Mouse (Mus musculus) midbrain, postnatal 0 days (tissue): ENCODE measurements around the gene Dicer1. TPM values are rescaled to one million over a fixed set of nuclear protein-coding genes. Genes with fewer than 3 reads are reported as not detected.
"Not testable (repeated sequence)": the region's sequence is repeated elsewhere in the genome, so short reads cannot be mapped to it uniquely, and the experiment has no call there.

Experiments used
- ATAC-seq: fragments of 200-750 bp; cut with Nextera tagmentation; 2 replicates; pipeline ENCODE4 v1.8.0; 2017; ENCODE audit warnings: moderate number of reproducible peaks, mild to moderate bottlenecking, moderate TSS enrichment, moderate library complexity; ENCODE audit not compliant: low FRiP score
- DNase-seq: peaks from one replicate; pipeline ENCODE4 v3.0.0-alpha.2; 2015; ENCODE audit warnings: low spot score
- H3K27ac ChIP-seq: fragments of 300-500 bp; sonication (generic); 2 replicates; pipeline ENCODE4 v1.5.1; 2014; ENCODE audit warnings: low read depth, mild to moderate bottlenecking, low read length, mixed read lengths
- H3K27me3 ChIP-seq: fragments of 300-500 bp; sonication (generic); 2 replicates; pipeline ENCODE4 v1.6.1; 2014; ENCODE audit warnings: low read length, control low read depth, mixed read lengths; ENCODE audit not compliant: insufficient read depth
- H3K36me3 ChIP-seq: fragments of 300-500 bp; sonication (generic); 2 replicates; pipeline ENCODE4 v1.6.1; 2014; ENCODE audit warnings: low read length, control low read depth, mixed read lengths; ENCODE audit not compliant: insufficient read depth
- H3K4me1 ChIP-seq: fragments of 300-500 bp; sonication (generic); 2 replicates; pipeline ENCODE4 v1.6.1; 2014; ENCODE audit warnings: mild to moderate bottlenecking, control low read depth, antibody characterized with exemption, low read length, mixed read lengths; ENCODE audit not compliant: insufficient read depth
- H3K4me2 ChIP-seq: fragments of 300-500 bp; sonication (generic); 2 replicates; pipeline ENCODE4 v1.6.1; 2014; ENCODE audit warnings: low read depth, mild to moderate bottlenecking, low read length, mixed read lengths; ENCODE audit not compliant: poor library complexity, severe bottlenecking
- H3K4me3 ChIP-seq: fragments of 300-500 bp; sonication (generic); 2 replicates; pipeline ENCODE4 v1.5.1; 2014; ENCODE audit warnings: low read depth, mild to moderate bottlenecking, low read length, moderate library complexity
- H3K9ac ChIP-seq: fragments of 300-500 bp; sonication (generic); replicated peaks from 2 replicates; pipeline ENCODE4 v1.6.1; 2014; ENCODE audit warnings: mild to moderate bottlenecking, low read length, moderate library complexity, mixed read lengths; ENCODE audit not compliant: poor library complexity, severe bottlenecking
- H3K9me3 ChIP-seq: fragments of 300-500 bp; sonication (generic); 2 replicates; pipeline ENCODE4 v1.6.1; 2016; ENCODE audit warnings: low read length, control low read depth
- CTCF ChIP-seq: IDR thresholded peaks from 2 replicates; pipeline ENCODE4 v1.5.1; 2016; ENCODE audit warnings: antibody characterized with exemption, mild to moderate bottlenecking
- WGBS: fragments of 180-500 bp; shearing (Covaris S2); extraction: QIAGEN DNeasy Blood & Tissue Kit; methylation state at CpG from one replicate; pipeline ENCODE4 v1.1.7; 2014; 5-methylcytosine and 5-hydroxymethylcytosine counted together
- polyA plus RNA-seq: library from polyadenylated mRNA; unstranded; fragments of >200 nt; fragmentation: Nextera tagmentation; extraction: Ambion mirVana; gene quantifications from 2 replicates; pipeline ENCODE4 v1.2.1, GENCODE M21; 2015
- total RNA-seq: library from RNA; depleted of rRNA; stranded (reverse); fragments of >200 nt; gene quantifications from 2 replicates; pipeline ENCODE4 v1.2.3, GENCODE M21; 2014

Dicer1 gene
- total and polyA plus RNA-seq, 2 experiments from 2014 or later: 28.4 to 38.9 TPM

- no peak for DNase-seq
- no peaks in the 10 kb centered on the region for H3K27me3 ChIP-seq
- ATAC-seq: no peak
- 0 out of 2 replicates have a peak, but pooled peaks cover 3% of the 10 kb centered on the region for H3K4me1 ChIP-seq
- H3K36me3 ChIP-seq: no peaks in the 10 kb centered on the region
- no peak for TF ChIP-seq CTCF
- H3K9me3 ChIP-seq: no peaks in the 10 kb centered on the region
- WGBS: 31% methylated on average over 3 of the region's 3 CpGs
- no peak overlapping the region for H3K27ac ChIP-seq
- no peak overlapping the region for H3K4me2 ChIP-seq
- H3K4me3 ChIP-seq: no peak overlapping the region
- H3K9ac ChIP-seq: no peak overlapping the region
These were observed 12.8 kb downstream of the Dicer1 start for GRCm38 (mm10) chr12:104738931-104739330.

- no peaks in the 10 kb centered on the region for H3K27me3 ChIP-seq
- 0 out of 2 replicates have a peak, but pooled peaks cover 3% of the 10 kb centered on the region for H3K4me1 ChIP-seq
- H3K9ac ChIP-seq: no peak overlapping the region
- TF ChIP-seq CTCF: no peak
- H3K4me3 ChIP-seq: no peak overlapping the region
- 69% methylated on average over 9 of the region's 9 CpGs for WGBS
- H3K27ac ChIP-seq: no peak overlapping the region
- H3K36me3 ChIP-seq: no peaks in the 10 kb centered on the region
- no peak overlapping the region for H3K4me2 ChIP-seq
- ATAC-seq (no peak), DNase-seq (no peak)
- H3K9me3 ChIP-seq: no peaks in the 10 kb centered on the region
These were observed 13.3 kb downstream of the Dicer1 start for GRCm38 (mm10) chr12:104738446-104738845.

- H3K9me3 ChIP-seq: no peaks in the 10 kb centered on the region
- TF ChIP-seq CTCF: no peak
- H3K27ac ChIP-seq: no peak overlapping the region
- no peak overlapping the region for H3K4me3 ChIP-seq
- no peaks in the 10 kb centered on the region for H3K27me3 ChIP-seq
- DNase-seq (peak; percentile 32), ATAC-seq (no peak)
- H3K4me2 ChIP-seq: no peak overlapping the region
- 44% methylated on average over 10 of the region's 10 CpGs for WGBS
- no peak overlapping the region for H3K9ac ChIP-seq
- peaks cover 3% of the 10 kb centered on the region; the same call in 1 of the 2 replicates for H3K4me1 ChIP-seq
- H3K36me3 ChIP-seq: no peaks in the 10 kb centered on the region
These were observed 14.1 kb downstream of the Dicer1 start for GRCm38 (mm10) chr12:104737666-104738065.

GRCm38 (mm10) chr12:104735993-104736395 lies 15.8 kb downstream of the Dicer1 start:
- no peak overlapping the region for H3K27ac ChIP-seq
- TF ChIP-seq CTCF: no peak
- H3K4me1 ChIP-seq: peaks cover 3% of the 10 kb centered on the region; the same call in 1 of the 2 replicates

GRCm38 (mm10) chr12:104733165-104733564 lies 18.6 kb downstream of the Dicer1 start:
- Histone ChIP-seq H3K36me3 (peaks cover 20% of the 10 kb centered on the region), H3K27me3 (no peaks in the 10 kb centered on the region), H3K4me2 (no peak overlapping the region), H3K9me3 (no peaks in the 10 kb centered on the region), H3K4me1 (peaks cover 3% of the 10 kb centered on the region; the same call in 1 of the 2 replicates), H3K9ac (no peak overlapping the region), H3K27ac (no peak overlapping the region), H3K4me3 (no peak overlapping the region)
- no peak for DNase-seq
- no peak for ATAC-seq
- TF ChIP-seq CTCF: no peak

More at GRCm38 (mm10) chr12:104735993-104736395, 15.8 kb downstream of the Dicer1 start:
- Histone ChIP-seq H3K9ac (no peak overlapping the region), H3K4me2 (no peak overlapping the region), H3K9me3 (no peaks in the 10 kb centered on the region), H3K4me3 (no peak overlapping the region), H3K27me3 (no peaks in the 10 kb centered on the region), H3K36me3 (0 out of 2 replicates have a peak, but pooled peaks cover 1% of the 10 kb centered on the region)
- 25% methylated on average over 3 of the region's 3 CpGs for WGBS
- DNase-seq: peak; percentile 47
- no peak for ATAC-seq

GRCm38 (mm10) chr12:104731782-104732181 lies 20.0 kb downstream of the Dicer1 start:
- WGBS: 11% methylated on average over 3 of the region's 3 CpGs
- no peaks in the 10 kb centered on the region for H3K9me3 ChIP-seq
- ATAC-seq (no peak), DNase-seq (no peak)
- no peak overlapping the region for H3K9ac ChIP-seq
- no peak overlapping the region for H3K27ac ChIP-seq
- H3K4me2 ChIP-seq: no peak overlapping the region
- no peak for TF ChIP-seq CTCF
- no peaks in the 10 kb centered on the region; the same call in 1 of the 2 replicates for H3K4me1 ChIP-seq
- no peak overlapping the region for H3K4me3 ChIP-seq
- peaks cover 32% of the 10 kb centered on the region for H3K36me3 ChIP-seq
- no peaks in the 10 kb centered on the region for H3K27me3 ChIP-seq

- H3K36me3 ChIP-seq: peaks cover 44% of the 10 kb centered on the region
- not testable (repeated sequence) for H3K9me3 ChIP-seq, H3K4me3 ChIP-seq, ATAC-seq, H3K27ac ChIP-seq, DNase-seq, H3K9ac ChIP-seq, H3K27me3 ChIP-seq, H3K4me2 ChIP-seq, H3K4me1 ChIP-seq
- WGBS: 76% methylated on average over 2 of the region's 2 CpGs
These were observed 25.3 kb downstream of the Dicer1 start for GRCm38 (mm10) chr12:104726436-104726835.
